Mouse (Mus musculus): ENCODE measurements around the gene Gba2. TPM values are rescaled to one million over a fixed set of nuclear protein-coding genes. Genes with fewer than 3 reads are reported as not detected.

Gba2 gene
- polyA plus RNA-seq, 1 experiment from 2014 or later = 15.9 TPM

DNA sequence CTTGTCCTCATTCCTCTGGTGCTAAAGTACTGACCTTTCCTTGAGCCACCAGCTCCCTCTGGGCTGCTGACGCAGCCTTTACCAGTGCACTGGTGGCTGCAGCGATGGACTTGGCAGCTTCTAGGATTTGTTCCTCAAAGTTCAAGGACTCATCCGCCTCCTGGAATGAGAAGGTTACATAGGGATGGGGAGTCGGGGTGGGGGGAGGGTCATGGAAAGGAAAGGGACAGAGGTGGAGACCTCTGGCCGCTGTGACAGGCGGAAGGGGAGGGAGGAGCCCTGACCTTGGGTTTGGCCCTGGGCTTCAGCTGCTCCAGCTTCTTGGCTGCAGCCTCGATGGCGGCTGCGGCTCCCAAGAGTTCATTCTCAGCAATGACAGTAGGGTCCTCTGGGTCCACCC lies 45.4 kb downstream of the Gba2 start:
- Histone ChIP-seq H3K27ac (no peak overlapping the region), H3K27me3 (ENCODE audit: insufficient read depth, low read length) (no peaks in the 10 kb centered on the region), H3K9ac (ENCODE audit: low read depth, low read length) (no peak overlapping the region), H3K4me3 (replicated peaks; ENCODE audit: low read depth, low read length) (no peak overlapping the region), H3K4me1 (replicated peaks; ENCODE audit: insufficient read depth, low read length) (no peaks in the 10 kb centered on the region), H3K4me2 (ENCODE audit: low read length) (no peak overlapping the region), H3K36me3 (ENCODE audit: insufficient read depth, low read length) (peaks cover 73% of the 10 kb centered on the region), H3K9me3 (replicated peaks; ENCODE audit: low read length) (no peaks in the 10 kb centered on the region)
- no peak for DNase-seq (ENCODE audit: low spot score)
- no peak for TF ChIP-seq CTCF (IDR thresholded peaks at IDR 0.05; ENCODE audit: low read depth)
- ATAC-seq (replicated peaks; ENCODE audit: low FRiP score, low read depth) = no peak
- 65% methylated on average over 9 of the region's 9 CpGs for WGBS

DNA sequence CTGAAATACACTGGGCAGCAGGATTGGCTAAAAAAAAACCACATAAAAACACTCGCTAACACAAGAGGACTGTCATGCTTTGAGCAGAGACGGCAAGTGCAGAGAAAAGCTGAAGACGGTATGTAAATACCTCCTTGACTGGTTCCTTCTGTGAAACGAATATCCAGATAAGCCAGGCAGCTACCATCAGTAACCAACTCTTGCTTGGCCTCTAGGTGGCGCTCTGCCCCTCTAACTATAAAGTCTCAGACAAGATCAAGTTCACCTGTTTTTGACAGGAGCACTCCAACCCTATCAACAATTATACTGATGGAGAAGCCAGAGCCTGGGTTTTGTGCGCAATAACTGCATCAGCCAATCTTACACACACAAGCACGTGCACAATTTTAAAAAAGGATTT lies 48.1 kb downstream of the Gba2 start:
- TF ChIP-seq CTCF (IDR thresholded peaks at IDR 0.05; ENCODE audit: low read depth) = peak; percentile 89
- no peak for ATAC-seq (replicated peaks; ENCODE audit: low FRiP score, low read depth)
- Histone ChIP-seq H3K9ac (ENCODE audit: low read depth, low read length) (no peak overlapping the region), H3K4me2 (ENCODE audit: low read length) (no peak overlapping the region), H3K27me3 (ENCODE audit: insufficient read depth, low read length) (no peaks in the 10 kb centered on the region), H3K4me3 (replicated peaks; ENCODE audit: low read depth, low read length) (no peak overlapping the region), H3K27ac (no peak overlapping the region), H3K36me3 (ENCODE audit: insufficient read depth, low read length) (peaks cover 47% of the 10 kb centered on the region), H3K4me1 (replicated peaks; ENCODE audit: insufficient read depth, low read length) (no peaks in the 10 kb centered on the region), H3K9me3 (replicated peaks; ENCODE audit: low read length) (no peaks in the 10 kb centered on the region)
- WGBS = 17% methylated on average over 7 of the region's 7 CpGs
- peak; percentile 95 for DNase-seq (ENCODE audit: low spot score)

DNA sequence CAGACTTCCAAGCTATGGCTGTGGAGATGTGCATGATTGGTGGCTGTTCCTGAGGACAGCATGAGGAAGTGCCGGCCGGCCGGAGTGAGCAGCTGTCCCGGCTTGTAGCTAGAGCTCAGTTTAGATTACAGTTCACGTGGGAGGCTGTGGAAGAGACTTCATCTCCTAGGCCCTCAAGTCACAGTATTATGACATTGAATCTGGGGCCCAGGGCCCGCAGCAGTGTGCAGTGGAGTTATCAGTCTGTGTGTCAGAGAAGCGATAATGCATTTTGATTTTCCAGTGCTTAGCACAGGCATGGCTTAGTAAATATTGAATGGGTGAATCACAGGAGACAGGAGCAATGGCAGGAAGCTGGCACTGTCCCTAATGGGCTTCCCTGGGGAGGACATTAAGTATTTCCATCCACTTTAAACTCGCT lies 48.6 kb downstream of the Gba2 start:
- Histone ChIP-seq H3K36me3 (ENCODE audit: insufficient read depth, low read length) (peaks cover 42% of the 10 kb centered on the region), H3K27ac (no peak overlapping the region), H3K4me2 (ENCODE audit: low read length) (no peak overlapping the region), H3K27me3 (ENCODE audit: insufficient read depth, low read length) (no peaks in the 10 kb centered on the region), H3K4me1 (replicated peaks; ENCODE audit: insufficient read depth, low read length) (no peaks in the 10 kb centered on the region), H3K9me3 (replicated peaks; ENCODE audit: low read length) (no peaks in the 10 kb centered on the region), H3K9ac (ENCODE audit: low read depth, low read length) (no peak overlapping the region), H3K4me3 (replicated peaks; ENCODE audit: low read depth, low read length) (no peak overlapping the region)
- no peak for TF ChIP-seq CTCF (IDR thresholded peaks at IDR 0.05; ENCODE audit: low read depth)
- DNase-seq (ENCODE audit: low spot score) (peak; percentile 42), ATAC-seq (replicated peaks; ENCODE audit: low FRiP score, low read depth) (no peak)
- WGBS = 30% methylated on average over 8 of the region's 8 CpGs

DNA sequence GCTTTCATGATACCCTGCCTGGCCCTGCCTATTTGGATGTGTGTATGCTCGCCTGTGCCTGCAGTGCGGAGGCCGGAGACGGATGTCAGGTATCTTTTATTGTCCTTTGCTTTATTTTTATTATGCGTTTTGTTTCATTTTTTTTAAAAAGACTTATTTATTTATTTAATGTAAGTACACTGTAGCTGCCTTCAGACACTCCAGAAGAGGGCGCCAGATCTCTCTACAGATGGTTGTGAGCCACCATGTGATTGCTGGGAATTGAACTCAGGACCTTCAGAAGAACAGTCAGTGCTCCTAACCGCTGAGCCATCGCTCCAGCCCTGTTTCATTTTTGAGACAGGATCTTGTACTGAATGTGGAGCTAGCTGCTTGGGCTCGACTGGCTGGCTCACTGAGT lies 50.2 kb downstream of the Gba2 start:
- Histone ChIP-seq H3K27me3 (ENCODE audit: insufficient read depth, low read length) (no peaks in the 10 kb centered on the region), H3K9me3 (replicated peaks; ENCODE audit: low read length) (no peaks in the 10 kb centered on the region), H3K4me1 (replicated peaks; ENCODE audit: insufficient read depth, low read length) (peaks cover 9% of the 10 kb centered on the region; the same call in 1 of the 2 replicates), H3K9ac (ENCODE audit: low read depth, low read length) (no peak overlapping the region), H3K4me2 (ENCODE audit: low read length) (no peak overlapping the region), H3K36me3 (ENCODE audit: insufficient read depth, low read length) (peaks cover 28% of the 10 kb centered on the region), H3K4me3 (replicated peaks; ENCODE audit: low read depth, low read length) (no peak overlapping the region), H3K27ac (no peak overlapping the region)
- DNase-seq (ENCODE audit: low spot score) = no peak
- 85% methylated on average over 9 of the region's 9 CpGs for WGBS
- TF ChIP-seq CTCF (IDR thresholded peaks at IDR 0.05; ENCODE audit: low read depth) = peak; percentile 51
- no peak for ATAC-seq (replicated peaks; ENCODE audit: low FRiP score, low read depth)

DNA sequence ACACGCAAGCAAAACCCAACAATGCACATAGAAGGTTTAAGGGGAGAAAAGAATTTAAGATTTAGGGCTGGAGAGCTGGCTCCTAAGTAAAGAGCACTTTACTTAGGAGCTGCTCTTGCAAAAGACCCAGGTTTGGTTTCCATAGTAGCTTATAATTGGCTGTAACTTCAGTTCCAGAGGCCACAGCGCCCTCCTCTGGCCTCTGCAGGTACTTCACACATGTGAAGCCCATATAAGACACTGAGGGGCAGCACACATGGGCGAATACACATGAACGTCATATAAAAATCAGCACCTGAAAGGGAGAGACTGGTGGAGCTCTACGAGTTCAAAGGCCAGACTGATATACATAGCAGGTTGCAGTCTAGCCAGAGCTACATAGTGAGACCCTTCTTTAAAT lies 50.8 kb downstream of the Gba2 start:
- peaks cover 22% of the 10 kb centered on the region for H3K36me3 ChIP-seq (ENCODE audit: insufficient read depth, low read length)
- H3K4me1 ChIP-seq (replicated peaks; ENCODE audit: insufficient read depth, low read length) = peaks cover 9% of the 10 kb centered on the region; the same call in 1 of the 2 replicates
- no peak overlapping the region for H3K4me2 ChIP-seq (ENCODE audit: low read length)
- 65% methylated on average over 5 of the region's 5 CpGs for WGBS
- no peak overlapping the region for H3K27ac ChIP-seq
- no peak for DNase-seq (ENCODE audit: low spot score)
- no peaks in the 10 kb centered on the region for H3K9me3 ChIP-seq (replicated peaks; ENCODE audit: low read length)
- H3K27me3 ChIP-seq (ENCODE audit: insufficient read depth, low read length) = no peaks in the 10 kb centered on the region
- ATAC-seq (replicated peaks; ENCODE audit: low FRiP score, low read depth) = no peak
- no peak overlapping the region for H3K9ac ChIP-seq (ENCODE audit: low read depth, low read length)
- no peak overlapping the region for H3K4me3 ChIP-seq (replicated peaks; ENCODE audit: low read depth, low read length)
- TF ChIP-seq CTCF (IDR thresholded peaks at IDR 0.05; ENCODE audit: low read depth) = peak; percentile 54; the same call in 1 of the 2 replicates

DNA sequence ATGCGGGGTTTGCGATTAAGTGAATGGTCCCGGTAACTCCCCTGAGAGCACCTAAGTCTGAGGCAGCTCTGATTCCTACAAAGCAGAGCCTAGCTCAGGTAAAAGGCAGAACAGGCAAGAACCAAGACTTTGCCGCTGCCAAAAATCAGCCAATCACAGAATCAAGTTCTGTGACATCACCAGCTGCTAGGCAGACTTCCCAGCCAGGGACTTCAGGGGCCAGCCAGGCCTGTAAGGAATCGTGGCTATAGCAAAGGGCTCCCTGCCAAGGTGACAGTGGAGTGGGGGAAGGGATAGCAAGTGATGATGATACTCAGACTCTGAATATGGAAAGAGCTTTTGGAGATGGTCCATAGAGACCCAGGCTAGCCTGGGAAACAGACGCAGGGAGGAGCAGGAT lies 58.7 kb downstream of the Gba2 start:
- no peak overlapping the region for H3K9ac ChIP-seq (ENCODE audit: low read depth, low read length)
- H3K4me3 ChIP-seq (replicated peaks; ENCODE audit: low read depth, low read length) = 0 out of 2 replicates have a peak overlapping the region, but pooled peaks have one; percentile 0
- no peaks in the 10 kb centered on the region for H3K9me3 ChIP-seq (replicated peaks; ENCODE audit: low read length)
- no peak overlapping the region for H3K27ac ChIP-seq
- ATAC-seq (replicated peaks; ENCODE audit: low FRiP score, low read depth) (peak; percentile 45), DNase-seq (ENCODE audit: low spot score) (peak; percentile 91)
- no peaks in the 10 kb centered on the region for H3K27me3 ChIP-seq (ENCODE audit: insufficient read depth, low read length)
- H3K4me1 ChIP-seq (replicated peaks; ENCODE audit: insufficient read depth, low read length) = peaks cover 21% of the 10 kb centered on the region; the same call in 1 of the 2 replicates
- WGBS = 10% methylated on average over 6 of the region's 6 CpGs
- H3K4me2 ChIP-seq (ENCODE audit: low read length) = peak overlapping the region; percentile 46
- TF ChIP-seq CTCF (IDR thresholded peaks at IDR 0.05; ENCODE audit: low read depth) = no peak
- H3K36me3 ChIP-seq (ENCODE audit: insufficient read depth, low read length) = 0 out of 2 replicates have a peak, but pooled peaks cover 5% of the 10 kb centered on the region

DNA sequence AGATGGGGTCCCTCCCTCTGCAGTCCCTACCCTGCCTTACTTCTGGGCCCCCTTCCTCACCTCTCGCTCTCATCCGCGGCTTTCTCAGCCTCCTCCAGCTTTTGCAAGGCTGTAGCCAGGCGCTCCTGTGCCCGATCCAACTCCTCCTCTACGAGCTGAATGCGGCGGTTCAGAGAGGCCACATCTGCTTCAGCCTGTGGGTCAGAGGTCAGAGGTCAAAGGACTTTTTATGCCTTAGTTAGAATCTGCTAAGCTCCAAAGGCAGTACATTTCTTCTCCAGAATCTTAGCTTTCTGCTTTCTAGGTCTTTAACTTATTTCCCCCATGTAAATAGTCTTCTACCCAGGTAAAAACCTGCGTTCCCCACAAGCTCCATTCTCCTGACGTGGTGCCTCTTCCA lies 59.1 kb downstream of the Gba2 start:
- Histone ChIP-seq H3K4me1 (replicated peaks; ENCODE audit: insufficient read depth, low read length) (peaks cover 21% of the 10 kb centered on the region; the same call in 1 of the 2 replicates), H3K4me2 (ENCODE audit: low read length) (peak overlapping the region; percentile 46), H3K4me3 (replicated peaks; ENCODE audit: low read depth, low read length) (0 out of 2 replicates have a peak overlapping the region, but pooled peaks have one; percentile 0), H3K27me3 (ENCODE audit: insufficient read depth, low read length) (no peaks in the 10 kb centered on the region), H3K36me3 (ENCODE audit: insufficient read depth, low read length) (0 out of 2 replicates have a peak, but pooled peaks cover 9% of the 10 kb centered on the region), H3K9me3 (replicated peaks; ENCODE audit: low read length) (no peaks in the 10 kb centered on the region), H3K9ac (ENCODE audit: low read depth, low read length) (no peak overlapping the region), H3K27ac (no peak overlapping the region)
- no peak for DNase-seq (ENCODE audit: low spot score)
- no peak for ATAC-seq (replicated peaks; ENCODE audit: low FRiP score, low read depth)
- 17% methylated on average over 10 of the region's 10 CpGs for WGBS
- TF ChIP-seq CTCF (IDR thresholded peaks at IDR 0.05; ENCODE audit: low read depth) = no peak

Other genes with a start within 250 kb of the Gba2 start
- 9.6 and 9.7 TPM in 2 replicates for gene Rusc2, start 196.9 kb downstream of the Gba2 start, polyA plus RNA-seq (2015; fragmentation: Nextera tagmentation; extraction: Ambion mirVana)
- 0.33 and 0.59 TPM in 2 replicates for gene Fam166b, start 149.7 kb downstream of the Gba2 start, polyA plus RNA-seq (2015; fragmentation: Nextera tagmentation; extraction: Ambion mirVana)
- gene Tesk1, start 136.9 kb downstream of the Gba2 start, polyA plus RNA-seq (2015; fragmentation: Nextera tagmentation; extraction: Ambion mirVana) = 7.8 and 9.1 TPM in 2 replicates
- gene Cd72, start 124.2 kb downstream of the Gba2 start, polyA plus RNA-seq (2015; fragmentation: Nextera tagmentation; extraction: Ambion mirVana) = 2.9 and 5.0 TPM in 2 replicates
- not detected in 2 replicates for gene Sit1, start 95.1 kb downstream of the Gba2 start, polyA plus RNA-seq (2015; fragmentation: Nextera tagmentation; extraction: Ambion mirVana)
- 104 and 107 TPM in 2 replicates for gene Ccdc107, start 86.0 kb downstream of the Gba2 start, polyA plus RNA-seq (2015; fragmentation: Nextera tagmentation; extraction: Ambion mirVana)
- 15.2 and 15.4 TPM in 2 replicates for gene Arhgef39, start 79.2 kb downstream of the Gba2 start, polyA plus RNA-seq (2015; fragmentation: Nextera tagmentation; extraction: Ambion mirVana)
- gene Car9, start 71.9 kb downstream of the Gba2 start, polyA plus RNA-seq (2015; fragmentation: Nextera tagmentation; extraction: Ambion mirVana) = 0.48 and 1.3 TPM in 2 replicates
- 164 and 176 TPM in 2 replicates for gene Tpm2, start 55.1 kb downstream of the Gba2 start, polyA plus RNA-seq (2015; fragmentation: Nextera tagmentation; extraction: Ambion mirVana)
- gene Creb3, start 16.5 kb downstream of the Gba2 start, polyA plus RNA-seq (2015; fragmentation: Nextera tagmentation; extraction: Ambion mirVana) = 74.1 and 76.5 TPM in 2 replicates
- 64.9 and 65.8 TPM in 2 replicates for gene Tln1, start 16.2 kb downstream of the Gba2 start, polyA plus RNA-seq (2015; fragmentation: Nextera tagmentation; extraction: Ambion mirVana)
- gene Rgp1, start 158 bp downstream of the Gba2 start, polyA plus RNA-seq (2015; fragmentation: Nextera tagmentation; extraction: Ambion mirVana) = 15.9 and 17.8 TPM in 2 replicates
- 2.0 and 2.5 TPM in 2 replicates for gene Msmp, start 5.6 kb upstream of the Gba2 start, polyA plus RNA-seq (2015; fragmentation: Nextera tagmentation; extraction: Ambion mirVana)
- gene Npr2, start 53.1 kb upstream of the Gba2 start, polyA plus RNA-seq (2015; fragmentation: Nextera tagmentation; extraction: Ambion mirVana) = 7.2 and 8.6 TPM in 2 replicates
- 0.79 and 0.96 TPM in 2 replicates for gene Spag8, start 74.7 kb upstream of the Gba2 start, polyA plus RNA-seq (2015; fragmentation: Nextera tagmentation; extraction: Ambion mirVana)
- 236 and 263 TPM in 2 replicates for gene Hint2, start 77.6 kb upstream of the Gba2 start, polyA plus RNA-seq (2015; fragmentation: Nextera tagmentation; extraction: Ambion mirVana)
- gene Tmem8b, start 90.1 kb upstream of the Gba2 start, polyA plus RNA-seq (2015; fragmentation: Nextera tagmentation; extraction: Ambion mirVana) = 2.0 and 2.2 TPM in 2 replicates
- gene Fam221b, start 90.3 kb upstream of the Gba2 start, polyA plus RNA-seq (2015; fragmentation: Nextera tagmentation; extraction: Ambion mirVana) = 2.9 and 3.8 TPM in 2 replicates
- gene Olfr70, start 121.9 kb upstream of the Gba2 start, polyA plus RNA-seq (2015; fragmentation: Nextera tagmentation; extraction: Ambion mirVana) = not detected in 2 replicates
- not detected in 2 replicates for gene Olfr71, start 131.4 kb upstream of the Gba2 start, polyA plus RNA-seq (2015; fragmentation: Nextera tagmentation; extraction: Ambion mirVana)
- gene Hrct1, start 148.3 kb upstream of the Gba2 start, polyA plus RNA-seq (2015; fragmentation: Nextera tagmentation; extraction: Ambion mirVana) = 2.7 and 3.2 TPM in 2 replicates
- gene Spaar, start 151.2 kb upstream of the Gba2 start, polyA plus RNA-seq (2015; fragmentation: Nextera tagmentation; extraction: Ambion mirVana) = 0.40 and 0.43 TPM in 2 replicates
- not detected in 2 replicates for gene Olfr159, start 192.1 kb upstream of the Gba2 start, polyA plus RNA-seq (2015; fragmentation: Nextera tagmentation; extraction: Ambion mirVana)
- gene Olfr156, start 245.0 kb upstream of the Gba2 start, polyA plus RNA-seq (2015; fragmentation: Nextera tagmentation; extraction: Ambion mirVana) = not detected in 2 replicates